Mouse (Mus musculus): ENCODE measurements at regions not wholly inside any gene's neighbourhood (a gene's known extent, or its start where the extent isn't known, plus 50 kb on each side); places are given as distances from the start of the nearest gene placed in this dataset.

DNA sequence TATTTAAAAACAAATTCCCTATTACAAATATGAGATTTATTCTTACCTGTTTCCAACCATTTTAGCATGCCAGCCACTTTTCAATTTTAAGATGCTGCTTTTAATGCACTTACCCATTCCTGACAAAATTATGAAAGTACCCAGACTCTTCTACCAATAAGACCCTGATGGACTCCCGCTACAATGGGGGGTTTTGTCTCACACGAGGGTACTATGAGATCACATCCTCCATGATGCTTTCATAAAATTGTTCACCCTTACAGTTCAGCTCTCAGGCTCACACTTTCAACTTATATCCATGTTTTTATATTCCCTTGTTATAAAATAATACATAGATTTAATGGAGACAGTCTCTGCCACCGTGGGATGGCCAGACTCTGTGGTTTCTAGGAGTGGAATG, 68.1 kb upstream of the Adamts18 start:
- Histone ChIP-seq H3K36me3 (ENCODE audit: control insufficient read depth, insufficient read depth, low read length) (no peaks in the 10 kb centered on the region), H3K9ac (ENCODE audit: low read length) (no peak overlapping the region), H3K27me3 (ENCODE audit: control insufficient read depth, insufficient read depth, low read length) (no peaks in the 10 kb centered on the region), H3K4me1 (replicated peaks; ENCODE audit: control insufficient read depth, insufficient read depth, low read length) (no peaks in the 10 kb centered on the region), H3K27ac (ENCODE audit: low read depth, low read length) (no peak overlapping the region), H3K4me3 (ENCODE audit: low read depth, low read length) (no peak overlapping the region), H3K4me2 (ENCODE audit: low read depth, low read length, severe bottlenecking) (no peak overlapping the region), H3K9me3 (ENCODE audit: control insufficient read depth, low read length) (no peaks in the 10 kb centered on the region)
- DNase-seq (ENCODE audit: low spot score) (no peak), ATAC-seq (replicated peaks; ENCODE audit: low FRiP score) (peak; percentile 54; the same call in 1 of the 2 replicates)
- WGBS, result 50% methylated on average over 3 of the region's 3 CpGs

DNA sequence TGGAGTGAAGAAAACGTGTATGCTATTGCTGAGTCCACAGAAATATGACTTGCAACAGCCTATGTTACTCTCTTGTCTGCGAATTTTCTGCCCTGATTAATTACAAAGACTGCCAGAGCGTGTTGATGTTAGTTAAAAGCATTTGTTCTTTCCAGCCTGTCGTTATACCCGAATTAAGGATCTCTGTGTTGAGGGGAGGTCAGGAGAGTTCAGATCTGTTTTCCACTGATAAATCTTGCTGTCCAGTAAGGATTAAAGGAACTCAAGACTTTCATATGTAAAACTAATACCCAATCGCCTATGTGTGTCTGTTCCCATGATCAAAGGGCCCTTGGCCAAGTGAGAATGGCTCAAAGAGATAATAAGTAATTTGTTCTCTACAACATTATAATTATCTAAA, 68.7 kb upstream of the Adamts18 start:
- Histone ChIP-seq H3K9me3 (ENCODE audit: control insufficient read depth, low read length) (no peaks in the 10 kb centered on the region), H3K4me3 (ENCODE audit: low read depth, low read length) (no peak overlapping the region), H3K36me3 (ENCODE audit: control insufficient read depth, insufficient read depth, low read length) (no peaks in the 10 kb centered on the region), H3K4me1 (replicated peaks; ENCODE audit: control insufficient read depth, insufficient read depth, low read length) (no peaks in the 10 kb centered on the region), H3K27ac (ENCODE audit: low read depth, low read length) (no peak overlapping the region), H3K27me3 (ENCODE audit: control insufficient read depth, insufficient read depth, low read length) (no peaks in the 10 kb centered on the region), H3K9ac (ENCODE audit: low read length) (no peak overlapping the region), H3K4me2 (ENCODE audit: low read depth, low read length, severe bottlenecking) (no peak overlapping the region)
- 16% methylated on average over 6 of the region's 6 CpGs for WGBS
- ATAC-seq (replicated peaks; ENCODE audit: low FRiP score) (peak; percentile 86), DNase-seq (ENCODE audit: low spot score) (no peak)

DNA sequence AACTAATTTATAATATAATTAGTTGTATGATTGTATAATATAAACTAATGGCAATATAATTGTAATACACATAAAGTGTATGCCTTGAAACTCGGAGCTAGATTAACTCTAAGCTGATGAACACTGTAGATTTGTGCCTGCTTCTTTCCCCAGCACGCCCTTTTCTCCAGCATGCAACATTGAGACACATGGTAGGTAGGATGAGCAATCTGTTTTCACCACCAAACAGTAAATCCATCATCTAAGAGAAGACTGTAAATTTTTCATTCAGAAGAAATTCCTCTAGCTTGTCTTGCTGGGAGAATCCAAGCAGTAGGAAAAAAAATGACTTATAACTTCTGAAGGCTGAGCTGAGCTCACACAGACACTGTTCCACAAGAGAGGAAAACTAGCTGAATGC, 71.8 kb upstream of the Adamts18 start:
- no peaks in the 10 kb centered on the region for H3K36me3 ChIP-seq (ENCODE audit: control insufficient read depth, insufficient read depth, low read length)
- ATAC-seq (replicated peaks; ENCODE audit: low FRiP score) (no peak), DNase-seq (ENCODE audit: low spot score) (no peak)
- no peaks in the 10 kb centered on the region for H3K27me3 ChIP-seq (ENCODE audit: control insufficient read depth, insufficient read depth, low read length)
- H3K27ac ChIP-seq (ENCODE audit: low read depth, low read length), result no peak overlapping the region
- no peaks in the 10 kb centered on the region for H3K9me3 ChIP-seq (ENCODE audit: control insufficient read depth, low read length)
- H3K4me2 ChIP-seq (ENCODE audit: low read depth, low read length, severe bottlenecking), result no peak overlapping the region
- H3K9ac ChIP-seq (ENCODE audit: low read length), result no peak overlapping the region
- H3K4me3 ChIP-seq (ENCODE audit: low read depth, low read length), result no peak overlapping the region
- WGBS, result 80% methylated on average over 2 of the region's 2 CpGs
- H3K4me1 ChIP-seq (replicated peaks; ENCODE audit: control insufficient read depth, insufficient read depth, low read length), result no peaks in the 10 kb centered on the region

DNA sequence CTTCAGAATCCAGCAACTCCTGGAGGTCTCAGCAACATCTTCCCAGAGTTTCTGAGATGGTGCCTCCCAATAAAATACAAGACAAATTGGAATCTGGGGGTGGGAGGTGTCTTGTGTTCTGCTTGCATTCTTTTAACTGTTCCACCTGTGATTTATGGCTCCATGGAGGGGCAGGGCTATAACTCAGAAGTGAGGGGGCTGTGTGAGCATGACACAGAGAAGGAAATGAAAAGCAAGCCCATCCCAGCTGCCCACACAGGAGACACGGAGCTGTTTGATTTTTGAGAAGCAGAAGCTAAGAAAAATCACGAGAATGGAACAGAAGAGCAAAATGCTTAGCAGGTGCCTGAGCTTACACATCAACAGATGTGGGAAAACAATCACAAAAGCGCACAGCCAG, 74.8 kb upstream of the Adamts18 start:
- Histone ChIP-seq H3K36me3 (ENCODE audit: control insufficient read depth, insufficient read depth, low read length) (no peaks in the 10 kb centered on the region), H3K27ac (ENCODE audit: low read depth, low read length) (no peak overlapping the region), H3K9ac (ENCODE audit: low read length) (no peak overlapping the region), H3K4me3 (ENCODE audit: low read depth, low read length) (no peak overlapping the region), H3K4me1 (replicated peaks; ENCODE audit: control insufficient read depth, insufficient read depth, low read length) (no peaks in the 10 kb centered on the region), H3K9me3 (ENCODE audit: control insufficient read depth, low read length) (no peaks in the 10 kb centered on the region), H3K27me3 (ENCODE audit: control insufficient read depth, insufficient read depth, low read length) (no peaks in the 10 kb centered on the region), H3K4me2 (ENCODE audit: low read depth, low read length, severe bottlenecking) (no peak overlapping the region)
- no peak for ATAC-seq (replicated peaks; ENCODE audit: low FRiP score)
- 76% methylated on average over 3 of the region's 3 CpGs for WGBS
- DNase-seq (ENCODE audit: low spot score), result no peak

DNA sequence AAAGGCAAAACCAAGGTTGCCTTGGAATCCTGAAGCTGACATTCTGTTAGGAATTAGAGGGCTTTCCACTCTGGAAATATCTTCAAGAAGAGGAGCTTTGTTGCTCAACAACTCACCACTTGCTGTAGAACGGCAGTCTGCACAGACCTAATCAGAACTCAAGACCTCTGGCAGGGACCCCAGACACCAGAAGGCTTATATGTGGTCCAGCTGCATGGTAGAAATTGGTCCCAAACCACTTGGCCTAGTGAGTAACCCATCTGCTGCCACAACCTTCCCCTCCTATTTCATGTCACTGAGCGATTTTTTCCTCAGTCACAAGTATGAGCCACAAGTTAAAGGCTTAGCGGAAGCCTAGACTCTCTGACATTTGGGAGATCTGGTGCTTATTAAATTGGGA, 105.2 kb upstream of the Adamts18 start:
- H3K4me1 ChIP-seq (replicated peaks; ENCODE audit: control insufficient read depth, insufficient read depth, low read length), result no peaks in the 10 kb centered on the region
- H3K4me2 ChIP-seq (ENCODE audit: low read depth, low read length, severe bottlenecking), result no peak overlapping the region
- DNase-seq (ENCODE audit: low spot score), result no peak
- H3K4me3 ChIP-seq (ENCODE audit: low read depth, low read length), result no peak overlapping the region
- H3K27ac ChIP-seq (ENCODE audit: low read depth, low read length), result no peak overlapping the region
- ATAC-seq (replicated peaks; ENCODE audit: low FRiP score), result no peak
- no peaks in the 10 kb centered on the region for H3K27me3 ChIP-seq (ENCODE audit: control insufficient read depth, insufficient read depth, low read length)
- no peak overlapping the region for H3K9ac ChIP-seq (ENCODE audit: low read length)
- no peaks in the 10 kb centered on the region for H3K9me3 ChIP-seq (ENCODE audit: control insufficient read depth, low read length)
- no peaks in the 10 kb centered on the region for H3K36me3 ChIP-seq (ENCODE audit: control insufficient read depth, insufficient read depth, low read length)
- WGBS, result 87% methylated on average over 3 of the region's 3 CpGs

DNA sequence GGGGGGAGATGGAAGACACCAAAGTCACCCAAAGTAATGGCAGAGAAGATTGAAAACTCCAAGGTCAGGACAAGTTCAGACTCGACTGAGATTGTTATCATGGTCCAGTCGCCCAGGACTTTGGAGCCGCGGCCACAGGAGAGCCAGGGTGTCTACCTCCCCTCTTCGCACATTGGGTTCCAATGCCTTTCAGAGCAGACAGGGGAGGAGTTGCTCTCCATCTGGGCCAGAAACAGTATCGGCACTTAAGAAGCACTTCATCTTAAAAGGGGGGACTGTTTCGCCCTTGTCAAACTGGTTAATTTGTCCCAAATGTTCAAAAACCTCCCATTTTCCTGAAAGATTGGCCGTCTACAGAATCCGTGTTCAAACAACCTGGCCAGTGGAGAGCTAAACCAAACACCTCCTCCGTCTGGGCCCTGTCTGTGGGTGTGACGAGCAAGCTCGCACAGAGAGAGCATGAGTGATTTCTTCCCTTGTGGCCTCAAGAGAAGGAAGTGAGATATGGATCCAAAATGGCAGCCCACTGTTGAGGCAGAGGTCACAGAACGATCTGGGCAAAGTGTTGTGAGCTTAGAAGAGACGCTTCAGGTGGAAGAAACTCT, 108.0 kb upstream of the Adamts18 start:
- Histone ChIP-seq H3K4me2 (ENCODE audit: low read depth, low read length, severe bottlenecking) (no peak overlapping the region), H3K4me3 (ENCODE audit: low read depth, low read length) (no peak overlapping the region), H3K4me1 (replicated peaks; ENCODE audit: control insufficient read depth, insufficient read depth, low read length) (no peaks in the 10 kb centered on the region), H3K9ac (ENCODE audit: low read length) (no peak overlapping the region), H3K36me3 (ENCODE audit: control insufficient read depth, insufficient read depth, low read length) (no peaks in the 10 kb centered on the region), H3K27me3 (ENCODE audit: control insufficient read depth, insufficient read depth, low read length) (no peaks in the 10 kb centered on the region), H3K27ac (ENCODE audit: low read depth, low read length) (no peak overlapping the region), H3K9me3 (ENCODE audit: control insufficient read depth, low read length) (no peaks in the 10 kb centered on the region)
- WGBS, result 86% methylated on average over 14 of the region's 14 CpGs
- ATAC-seq (replicated peaks; ENCODE audit: low FRiP score) (no peak), DNase-seq (ENCODE audit: low spot score) (no peak)

DNA sequence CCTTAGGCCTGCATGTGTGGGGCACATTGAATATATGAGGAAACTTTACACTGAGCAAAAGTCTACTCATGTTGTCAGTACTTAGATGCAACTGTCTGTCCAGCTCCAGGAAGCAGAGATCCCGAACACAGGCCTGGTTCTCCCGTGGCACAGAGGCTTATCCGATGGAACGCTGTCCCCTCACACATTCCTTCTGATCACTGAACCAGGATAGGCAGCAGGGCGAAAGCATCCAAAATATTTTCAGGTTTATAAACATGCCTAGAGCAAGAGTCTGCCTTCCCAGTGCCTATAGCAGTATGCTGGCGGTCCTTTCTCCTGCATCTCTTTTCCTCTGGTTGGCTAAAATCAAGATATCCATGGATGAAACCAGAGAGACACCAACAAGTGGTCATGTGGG, 109.3 kb upstream of the Adamts18 start:
- ATAC-seq (replicated peaks; ENCODE audit: low FRiP score), result no peak
- H3K4me2 ChIP-seq (ENCODE audit: low read depth, low read length, severe bottlenecking), result no peak overlapping the region
- H3K27ac ChIP-seq (ENCODE audit: low read depth, low read length), result no peak overlapping the region
- H3K4me1 ChIP-seq (replicated peaks; ENCODE audit: control insufficient read depth, insufficient read depth, low read length), result no peaks in the 10 kb centered on the region
- 64% methylated on average over 6 of the region's 6 CpGs for WGBS
- H3K9ac ChIP-seq (ENCODE audit: low read length), result no peak overlapping the region
- H3K36me3 ChIP-seq (ENCODE audit: control insufficient read depth, insufficient read depth, low read length), result no peaks in the 10 kb centered on the region
- H3K4me3 ChIP-seq (ENCODE audit: low read depth, low read length), result no peak overlapping the region
- DNase-seq (ENCODE audit: low spot score), result no peak
- H3K9me3 ChIP-seq (ENCODE audit: control insufficient read depth, low read length), result no peaks in the 10 kb centered on the region
- no peaks in the 10 kb centered on the region for H3K27me3 ChIP-seq (ENCODE audit: control insufficient read depth, insufficient read depth, low read length)

DNA sequence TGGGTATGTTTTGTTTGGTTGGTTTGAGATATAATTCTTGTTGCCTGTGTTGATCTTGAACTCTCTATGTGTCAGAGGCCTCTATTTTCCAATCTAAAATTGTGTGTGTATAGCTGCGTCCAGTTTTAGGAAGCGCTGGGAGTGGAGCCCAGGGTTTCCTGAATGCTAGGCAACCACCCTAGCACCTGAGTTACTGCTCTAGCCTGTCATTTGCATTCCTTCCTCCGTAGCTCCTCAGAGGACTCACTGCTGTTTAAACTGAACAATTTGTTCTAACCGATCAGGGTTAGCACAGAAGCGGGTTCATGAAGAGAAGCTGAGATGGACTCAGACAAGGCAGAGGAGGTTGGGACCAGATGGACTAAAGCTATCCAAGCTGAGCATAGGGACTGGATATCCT, 127.3 kb upstream of the Adamts18 start:
- WGBS, result 82% methylated on average over 5 of the region's 5 CpGs
- Histone ChIP-seq H3K4me2 (ENCODE audit: low read depth, low read length, severe bottlenecking) (no peak overlapping the region), H3K9ac (ENCODE audit: low read length) (no peak overlapping the region), H3K4me3 (ENCODE audit: low read depth, low read length) (no peak overlapping the region), H3K9me3 (ENCODE audit: control insufficient read depth, low read length) (no peaks in the 10 kb centered on the region), H3K4me1 (replicated peaks; ENCODE audit: control insufficient read depth, insufficient read depth, low read length) (no peaks in the 10 kb centered on the region), H3K27me3 (ENCODE audit: control insufficient read depth, insufficient read depth, low read length) (no peaks in the 10 kb centered on the region), H3K27ac (ENCODE audit: low read depth, low read length) (no peak overlapping the region), H3K36me3 (ENCODE audit: control insufficient read depth, insufficient read depth, low read length) (no peaks in the 10 kb centered on the region)
- no peak for ATAC-seq (replicated peaks; ENCODE audit: low FRiP score)
- no peak for DNase-seq (ENCODE audit: low spot score)

DNA sequence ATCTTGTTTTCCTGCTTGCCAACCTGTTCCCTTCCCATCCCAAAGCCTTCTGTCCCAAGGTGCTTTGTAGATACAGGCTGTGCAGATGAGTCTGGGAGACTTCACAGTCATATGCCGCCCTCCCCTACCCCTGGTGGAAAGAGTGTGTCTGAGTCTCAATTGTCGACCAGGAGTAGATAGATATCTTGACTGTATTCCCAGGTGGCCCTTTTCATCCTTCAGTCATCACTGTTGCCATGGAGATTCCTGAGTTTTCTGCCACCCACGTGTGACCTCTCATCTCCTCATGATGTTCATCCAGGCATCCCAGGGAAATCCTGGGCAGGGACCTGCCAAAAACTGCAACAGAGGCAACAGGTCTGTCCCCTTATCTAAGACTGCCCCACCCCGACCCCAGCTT, 128.1 kb upstream of the Adamts18 start:
- H3K36me3 ChIP-seq (ENCODE audit: control insufficient read depth, insufficient read depth, low read length), result no peaks in the 10 kb centered on the region
- no peaks in the 10 kb centered on the region for H3K27me3 ChIP-seq (ENCODE audit: control insufficient read depth, insufficient read depth, low read length)
- no peaks in the 10 kb centered on the region for H3K9me3 ChIP-seq (ENCODE audit: control insufficient read depth, low read length)
- ATAC-seq (replicated peaks; ENCODE audit: low FRiP score) (no peak), DNase-seq (ENCODE audit: low spot score) (no peak)
- no peak overlapping the region for H3K4me3 ChIP-seq (ENCODE audit: low read depth, low read length)
- H3K4me2 ChIP-seq (ENCODE audit: low read depth, low read length, severe bottlenecking), result no peak overlapping the region
- H3K4me1 ChIP-seq (replicated peaks; ENCODE audit: control insufficient read depth, insufficient read depth, low read length), result no peaks in the 10 kb centered on the region
- WGBS, result 57% methylated on average over 4 of the region's 4 CpGs
- no peak overlapping the region for H3K27ac ChIP-seq (ENCODE audit: low read depth, low read length)
- H3K9ac ChIP-seq (ENCODE audit: low read length), result no peak overlapping the region
